Mouse (Mus musculus): ENCODE data around the gene Hacd3.

Hacd3 gene

DNA sequence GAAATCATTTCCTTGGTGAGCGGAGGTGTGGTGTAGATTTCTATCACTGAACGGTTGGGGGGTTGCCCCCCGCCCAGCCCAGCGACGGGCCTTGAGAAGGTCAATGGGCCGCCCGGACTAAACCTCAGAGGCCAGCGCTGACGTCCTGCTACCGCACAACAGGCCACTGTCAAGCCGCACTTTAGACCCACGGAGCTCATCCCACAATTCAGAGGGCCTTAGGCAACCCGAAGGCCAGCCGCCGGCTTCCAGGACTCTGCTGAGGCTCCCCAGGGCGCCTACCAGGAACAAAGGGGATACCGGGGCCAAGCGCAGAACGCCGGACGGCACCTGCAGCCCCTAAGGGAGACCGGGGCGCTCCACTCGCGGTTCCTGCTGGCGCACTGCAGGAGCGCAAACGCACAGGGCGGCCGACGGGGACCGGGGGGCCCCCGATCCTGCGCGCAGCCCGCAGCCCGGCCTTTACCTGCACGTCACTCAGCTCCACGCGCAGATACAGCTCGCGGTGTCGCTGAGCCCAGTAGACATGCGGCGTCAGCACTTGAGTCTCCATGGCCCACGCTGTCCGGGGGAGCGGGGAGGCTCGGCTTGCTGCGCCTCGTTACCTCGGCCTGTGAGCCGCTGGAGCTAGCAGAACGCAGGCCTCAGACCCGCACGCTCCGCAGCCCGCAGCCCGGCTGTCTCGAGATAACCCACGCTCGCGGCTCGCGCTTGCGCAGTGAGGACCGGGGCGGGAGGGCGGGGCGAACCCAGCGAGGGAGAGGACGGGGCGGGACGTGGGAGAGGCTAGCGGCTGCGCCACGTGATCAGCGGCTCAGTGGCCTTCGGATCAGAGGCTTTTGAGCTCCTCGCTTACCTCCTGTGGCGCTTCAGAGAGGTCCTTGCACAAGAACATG is at the start of gene Hacd3:
Gene Hacd3 (minus strand): TSS at position 703 of the 896 bp plus-strand sequence.
- peak; percentile 99 for DNase-seq

DNA sequence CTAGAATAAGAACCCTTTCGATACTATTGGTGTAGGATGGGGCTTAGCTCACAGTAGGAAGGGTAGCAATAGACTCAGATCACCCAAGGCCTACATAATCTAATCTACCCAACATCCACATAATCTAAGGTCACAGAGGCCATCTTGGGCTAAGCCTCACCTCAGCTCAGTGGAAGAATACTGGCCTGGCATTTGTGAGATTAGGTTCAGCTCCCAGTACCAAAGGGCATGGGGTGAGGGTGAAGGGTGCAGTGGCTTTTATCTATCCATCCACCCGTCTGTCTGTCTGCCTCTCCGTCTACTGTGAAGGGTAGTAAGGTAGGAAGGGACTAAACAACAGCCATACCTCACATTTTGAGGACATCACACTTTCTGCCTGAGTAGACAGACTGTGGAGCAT is 49.1 kb upstream of the Hacd3 start:
- DNase-seq, result peak; percentile 76

DNA sequence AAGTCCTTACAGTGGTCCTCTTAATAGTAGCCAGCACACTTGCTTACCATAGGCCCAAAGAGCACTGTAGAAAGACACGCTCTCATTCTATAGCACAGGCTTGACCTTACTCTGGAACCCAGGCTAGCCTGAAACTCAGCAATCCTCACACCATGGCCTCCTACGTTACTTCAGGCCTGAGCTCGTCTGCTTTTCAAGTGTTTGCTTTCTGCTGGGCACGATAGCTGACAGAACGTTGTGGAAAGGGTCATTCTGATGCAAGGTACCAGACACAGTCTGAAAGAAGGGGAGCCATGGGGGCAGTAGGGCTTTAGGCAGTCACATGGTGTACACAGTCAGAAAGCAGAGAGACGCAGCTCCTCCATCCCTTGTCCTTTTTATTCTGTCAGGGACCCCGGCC is 42.8 kb upstream of the Hacd3 start:
- DNase-seq, result peak; percentile 71

DNA sequence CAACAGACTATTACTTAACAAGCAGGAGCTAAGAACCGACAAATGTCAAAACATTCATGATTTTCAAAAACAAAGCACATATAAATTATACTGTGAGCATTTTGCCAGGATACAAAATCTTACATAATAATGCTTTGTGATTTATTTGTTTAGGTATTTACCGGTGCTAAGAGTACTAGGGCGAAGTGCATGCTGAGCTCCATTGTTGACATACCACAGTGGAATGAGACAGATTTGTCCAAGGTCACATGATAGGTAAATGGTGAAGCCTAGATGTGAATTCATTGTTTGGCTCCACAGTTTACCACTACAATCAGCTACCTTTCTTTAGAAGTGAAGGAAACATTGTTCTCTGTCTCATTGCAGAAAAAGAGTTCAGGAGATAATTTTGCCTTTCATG is 29.5 kb upstream of the Hacd3 start:
- DNase-seq, result peak; percentile 4

DNA sequence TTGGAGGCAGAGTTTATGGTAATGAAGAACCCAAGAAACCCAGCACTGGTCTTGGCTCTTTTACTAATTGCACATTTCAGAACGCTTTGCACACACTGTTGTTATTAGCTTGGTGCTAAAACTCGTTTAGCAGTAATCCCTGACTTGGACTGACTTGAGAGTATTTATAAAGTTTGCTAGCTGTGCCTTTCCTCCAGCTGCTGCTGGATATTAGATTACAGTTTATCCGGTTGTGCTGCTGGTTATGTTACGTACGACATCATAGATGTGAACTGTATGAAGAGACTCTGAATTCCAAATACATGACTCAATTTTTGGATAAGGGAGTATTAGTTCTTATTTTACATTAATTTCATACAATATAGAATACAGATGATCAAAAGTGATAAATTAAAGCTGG is 27.9 kb upstream of the Hacd3 start:
- DNase-seq, result no peak

DNA sequence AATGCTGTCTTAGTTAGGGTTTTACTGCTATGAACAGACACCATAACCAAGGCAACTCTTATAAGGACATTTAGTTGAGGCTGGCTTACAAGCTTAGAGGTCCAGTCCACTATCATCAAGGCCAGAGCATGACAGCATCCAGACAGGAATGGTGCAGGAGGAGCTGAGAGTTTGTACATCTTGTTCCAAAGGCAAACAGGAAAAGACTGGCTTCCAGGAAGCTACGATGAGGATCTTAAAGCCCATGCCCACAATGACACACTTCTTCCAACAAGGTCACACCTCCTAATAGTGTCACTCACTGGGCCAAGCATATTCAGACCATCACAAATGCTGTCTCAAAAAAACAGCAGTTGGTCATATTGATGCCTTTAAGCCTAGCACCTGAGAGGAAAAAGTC is 25.5 kb upstream of the Hacd3 start:
- DNase-seq, result peak; percentile 70

DNA sequence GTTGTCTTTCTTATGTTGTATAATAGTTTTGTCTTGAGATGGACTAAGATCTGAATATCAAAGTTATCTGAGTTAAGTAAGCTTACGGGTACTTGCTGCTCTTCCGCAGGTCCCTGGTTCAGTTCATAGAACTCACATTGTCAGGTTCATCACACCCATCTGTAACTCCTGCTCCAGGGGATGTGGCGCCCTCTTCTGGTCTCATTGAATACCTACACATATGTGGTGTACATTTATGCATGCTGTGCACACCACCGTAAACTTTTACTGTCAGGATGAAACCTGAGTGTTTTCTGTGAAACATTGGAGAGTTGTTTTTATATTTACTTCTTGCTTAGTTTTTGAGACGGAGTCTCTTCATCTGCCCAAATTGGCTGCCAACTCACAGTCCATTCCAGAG is 19.9 kb upstream of the Hacd3 start:
- peak; percentile 50 for DNase-seq

DNA sequence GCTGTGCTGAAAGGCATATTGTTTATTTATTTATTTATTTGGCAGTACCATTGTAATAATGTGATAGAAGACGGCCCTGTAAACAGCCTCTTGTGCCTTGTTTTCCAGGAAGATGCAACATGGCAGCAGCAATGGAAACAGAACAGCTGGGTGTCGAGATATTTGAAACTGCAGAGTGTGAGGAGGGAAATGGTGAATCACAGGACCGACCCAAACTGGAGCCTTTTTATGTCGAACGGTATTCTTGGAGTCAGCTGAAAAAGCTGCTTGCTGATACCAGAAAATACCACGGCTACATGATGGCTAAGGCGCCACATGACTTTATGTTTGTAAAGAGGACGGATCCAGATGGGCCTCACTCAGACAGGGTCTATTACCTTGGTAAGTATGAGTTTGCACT is 15.4 kb upstream of the Hacd3 start:
- peak; percentile 88 for DNase-seq

DNA sequence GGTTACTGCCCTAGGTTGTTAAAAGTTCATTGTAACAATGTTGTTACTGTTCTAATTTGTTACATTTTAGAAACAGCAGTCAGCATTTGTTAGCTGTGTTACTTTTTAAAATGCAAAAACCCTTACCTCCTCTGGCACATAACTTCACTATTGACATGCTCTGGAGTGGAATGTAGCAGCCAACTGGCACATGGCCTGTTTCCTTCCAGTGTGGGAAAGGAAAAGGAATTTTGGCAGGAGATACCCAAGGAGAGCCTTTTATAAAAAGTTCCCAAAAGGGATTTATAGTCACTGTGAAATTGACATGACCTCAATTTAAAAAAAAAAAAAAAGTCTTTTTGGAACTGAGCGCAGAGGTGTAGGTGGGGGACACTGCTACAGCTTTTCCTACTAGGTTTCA is 15.0 kb upstream of the Hacd3 start:
- peak; percentile 98 for DNase-seq

DNA sequence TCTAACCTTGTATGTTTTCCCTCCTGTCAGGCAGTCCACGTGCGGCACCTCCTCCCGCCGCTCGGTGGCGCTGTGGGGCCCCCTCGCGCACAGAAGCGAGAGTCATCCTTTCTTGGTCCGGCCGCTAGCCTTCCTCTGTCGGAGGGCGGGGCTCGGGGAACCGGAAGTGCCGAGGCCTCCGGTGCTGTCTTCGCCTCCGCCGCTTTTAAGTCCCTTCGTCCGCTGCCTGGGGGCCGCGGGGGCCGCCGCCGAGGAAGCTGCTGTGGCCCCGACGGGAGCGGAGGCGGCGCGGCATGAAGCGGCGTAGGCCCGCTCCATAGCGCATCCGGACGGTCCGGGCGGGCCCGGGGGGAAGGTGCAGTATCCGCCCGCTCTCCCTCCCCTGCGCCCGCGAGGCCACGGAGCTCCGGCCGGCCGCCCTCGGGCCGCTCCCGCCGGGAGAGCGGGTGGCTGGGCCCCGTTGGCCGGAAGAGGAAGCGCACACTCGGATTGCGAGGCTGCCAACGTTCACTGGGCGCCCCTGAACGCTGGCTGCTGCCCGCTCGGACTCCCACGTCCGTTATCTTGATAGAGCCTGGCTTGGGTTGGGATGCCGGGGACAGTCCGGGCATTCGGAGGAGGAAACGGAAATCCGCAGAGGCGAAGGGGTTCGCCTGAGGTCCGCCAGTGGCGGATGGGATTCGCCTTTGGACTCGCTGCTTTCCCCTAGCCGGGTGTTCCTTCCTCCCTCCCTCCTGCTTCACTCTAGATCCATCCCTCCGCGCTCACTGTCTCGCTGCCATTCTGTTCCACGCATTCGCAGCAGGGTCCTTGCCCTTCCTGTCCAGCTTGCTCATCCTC is 11.0 kb upstream of the Hacd3 start, which contains the start of gene Dpp8:
Gene Dpp8 (plus strand): TSS at position 146 of the 840 bp plus-strand sequence.
- peak; percentile 99 for DNase-seq

DNA sequence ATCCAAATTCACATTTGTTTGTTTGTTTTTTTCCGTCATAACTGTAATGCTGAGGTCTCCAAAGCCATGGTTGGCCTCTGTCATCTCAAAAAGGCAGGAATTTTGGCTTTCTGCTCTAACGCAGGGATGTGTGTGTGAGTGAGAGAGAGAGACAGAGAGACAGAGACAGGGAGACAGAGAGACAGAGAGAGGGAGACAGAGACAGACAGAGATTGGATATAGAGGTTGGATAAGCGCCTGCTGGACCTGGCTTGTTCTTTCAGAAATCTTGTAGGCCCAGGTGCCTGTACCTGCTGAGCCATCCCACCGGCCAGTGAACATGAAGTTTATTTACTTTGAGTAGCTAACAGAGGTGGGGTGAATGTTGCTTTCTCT is 10.4 kb upstream of the Hacd3 start:
- DNase-seq, result no peak

DNA sequence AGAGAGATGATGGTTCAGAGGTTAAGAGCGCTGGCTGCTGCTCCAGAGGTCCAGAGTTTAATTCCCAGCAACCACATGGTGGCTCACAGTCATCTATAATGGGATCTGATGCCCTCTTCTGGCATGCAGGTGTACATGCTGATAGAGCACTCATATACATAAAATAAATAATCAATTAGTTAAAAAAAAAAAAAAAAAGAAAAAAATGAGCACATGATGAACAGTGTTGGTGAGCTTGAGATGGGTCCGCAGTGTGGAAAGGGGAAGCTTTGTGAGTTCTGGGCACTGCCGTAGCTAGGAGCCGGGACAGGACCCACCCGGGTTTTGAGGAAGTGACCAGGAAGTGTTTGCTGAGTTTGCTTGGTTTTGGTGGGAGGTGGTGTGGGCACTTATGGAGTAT is 9.9 kb upstream of the Hacd3 start:
- DNase-seq, result peak; percentile 97

DNA sequence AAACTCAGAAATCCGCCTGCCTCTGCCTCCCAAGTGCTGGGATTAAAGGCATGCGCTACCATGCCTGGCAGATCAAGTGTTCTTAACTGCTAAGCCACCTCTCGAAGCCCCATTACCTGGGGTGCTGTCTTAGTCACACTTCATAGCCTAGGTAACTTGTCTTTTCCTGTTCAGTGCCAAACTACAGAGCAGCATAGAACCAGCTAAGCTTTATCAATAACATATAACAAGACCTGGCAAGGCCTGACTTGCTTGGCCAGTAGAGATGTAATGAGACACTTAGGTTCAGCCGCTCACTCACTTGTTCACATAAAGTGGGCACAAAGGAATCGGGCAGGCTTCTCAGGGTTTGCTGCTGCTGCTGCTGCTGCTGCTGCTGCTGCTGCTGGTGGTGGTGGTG is 6.8 kb upstream of the Hacd3 start:
- peak; percentile 66 for DNase-seq

DNA sequence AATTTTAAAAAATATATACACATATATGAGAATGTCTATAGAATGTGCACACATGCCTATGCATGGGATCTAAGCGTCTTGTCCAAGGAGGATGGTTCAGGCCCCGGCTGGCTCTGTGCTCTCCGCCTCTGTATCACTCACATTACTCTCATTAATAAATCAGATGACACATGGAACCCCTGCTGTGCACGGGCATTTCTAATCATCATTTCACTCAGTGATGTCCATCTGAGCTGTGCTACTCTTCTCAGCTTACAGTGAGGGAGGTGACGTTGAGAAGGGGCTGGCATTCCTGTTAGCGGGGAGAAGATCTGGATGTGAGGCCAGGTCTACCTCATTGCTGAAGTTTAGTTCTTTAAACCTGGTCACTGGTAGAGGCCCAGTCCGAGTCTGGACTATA is 5.7 kb upstream of the Hacd3 start:
- peak; percentile 70 for DNase-seq

DNA sequence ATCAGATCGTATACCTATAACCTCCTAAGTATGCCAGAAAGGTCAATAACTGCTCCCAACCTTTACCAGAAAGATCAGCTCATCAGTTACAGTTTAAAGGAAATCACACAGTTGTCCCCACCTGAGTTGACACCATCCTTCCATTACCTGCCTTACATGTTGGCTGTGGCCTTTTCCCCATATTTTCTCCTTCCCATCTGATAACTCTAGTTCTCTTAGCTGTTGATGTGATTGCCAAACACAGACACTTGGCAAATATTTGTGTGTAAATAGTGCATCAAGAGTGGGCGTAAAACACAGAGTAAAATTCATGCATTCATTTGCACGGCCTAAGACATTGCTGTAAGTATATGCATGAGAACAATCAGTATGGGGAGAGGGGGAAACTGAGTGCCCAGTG is 2.0 kb upstream of the Hacd3 start:
- DNase-seq, result no peak

DNA sequence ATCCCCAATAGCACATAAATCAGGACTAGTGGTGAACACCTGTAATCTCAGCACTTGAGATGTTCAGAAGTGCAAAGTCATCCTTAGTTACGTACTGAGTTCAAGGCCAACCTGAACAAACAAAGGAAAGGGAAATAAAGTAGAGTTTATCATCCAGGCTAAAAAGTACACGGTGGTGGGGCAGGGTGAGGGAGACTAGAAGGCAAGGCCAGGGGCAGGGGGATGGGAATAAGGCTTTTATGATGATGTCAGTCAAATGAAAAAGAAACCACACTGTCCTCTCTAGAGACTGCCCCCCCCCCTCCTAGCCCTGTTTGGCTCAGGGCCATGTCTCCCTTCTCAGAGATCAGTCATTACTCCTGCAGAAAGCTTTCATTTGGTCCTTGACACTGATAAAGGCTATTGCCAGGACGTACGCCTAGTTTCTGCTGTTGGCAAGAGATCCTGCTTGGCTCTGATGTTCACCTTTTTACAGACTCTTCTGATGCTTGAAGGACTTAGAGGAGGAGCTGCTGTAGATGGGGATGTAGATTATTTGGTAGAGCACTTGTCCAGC is 1.2 kb upstream of the Hacd3 start:
- DNase-seq, result peak; percentile 88

DNA sequence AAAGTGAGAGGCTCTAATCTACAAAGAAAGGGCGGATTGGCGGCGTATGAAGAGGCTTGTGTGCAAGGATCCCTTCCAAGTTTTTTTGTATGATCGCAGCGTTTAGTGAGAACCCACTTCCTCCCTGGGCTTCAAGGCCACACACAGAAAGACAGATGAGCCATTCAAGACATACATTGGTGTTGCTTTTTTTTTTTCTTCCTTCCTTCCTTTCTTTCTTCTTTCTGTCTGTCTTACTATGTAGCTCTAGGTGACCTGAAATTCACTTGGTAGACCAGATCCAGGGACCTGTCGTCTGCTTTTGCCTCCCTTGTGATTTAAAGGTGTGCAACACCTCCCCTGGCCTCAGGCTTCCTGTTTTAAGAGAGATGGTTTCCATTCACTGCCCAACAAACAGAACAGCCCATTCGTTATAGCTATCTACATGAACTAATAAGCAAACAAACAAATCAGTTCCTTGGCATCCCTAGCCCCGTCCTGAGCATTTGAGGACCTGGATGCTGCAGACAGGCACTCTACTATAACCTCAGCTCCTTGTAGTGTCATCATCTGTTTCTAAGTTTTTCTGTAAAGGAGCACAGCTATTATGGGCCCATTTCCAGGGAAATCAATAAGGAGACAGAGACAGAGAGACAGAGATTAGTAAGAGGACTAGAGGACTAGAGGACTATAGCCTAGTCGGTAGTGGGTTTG is 540 bp upstream of the Hacd3 start:
- no peak for DNase-seq

DNA sequence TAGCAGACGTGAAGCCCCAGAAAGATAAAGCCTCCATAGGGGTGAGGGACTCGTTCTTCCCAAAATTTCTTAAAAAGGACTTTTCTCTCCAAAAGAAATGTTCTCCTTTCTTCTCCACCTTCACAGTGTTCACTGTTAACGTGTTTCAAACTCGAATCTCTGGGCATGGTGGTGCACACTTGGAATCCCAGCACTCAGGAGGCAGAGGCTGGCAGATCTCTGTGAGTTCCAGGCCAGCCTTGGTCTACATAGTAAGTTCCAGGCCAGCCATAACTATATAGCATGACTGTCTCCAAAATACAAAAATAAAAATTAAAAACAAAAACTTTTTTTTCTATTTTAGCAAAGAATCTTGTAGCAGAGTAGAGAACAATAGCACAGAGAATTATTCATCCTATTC is 1.4 kb downstream of the Hacd3 start:
- peak; percentile 72 for DNase-seq

DNA sequence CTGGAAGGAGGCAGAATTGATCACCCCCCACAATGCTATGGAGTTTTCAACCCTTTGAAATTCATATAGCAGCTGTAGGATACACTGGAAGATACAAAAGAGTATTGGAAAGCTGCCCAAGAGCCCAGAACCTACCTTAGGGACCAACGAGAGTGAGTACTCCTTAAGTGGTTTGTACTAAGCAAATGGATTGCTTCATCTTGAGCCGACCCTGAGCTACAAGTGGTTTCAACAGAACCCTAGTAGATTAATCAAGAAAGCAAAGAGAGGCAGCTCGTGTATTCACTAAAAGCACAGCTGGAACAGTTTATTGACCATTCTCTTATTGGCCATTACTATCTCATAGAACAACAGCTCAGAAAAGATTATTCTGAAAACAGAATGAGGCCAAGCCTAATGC is 2.3 kb downstream of the Hacd3 start:
- DNase-seq, result peak; percentile 66

DNA sequence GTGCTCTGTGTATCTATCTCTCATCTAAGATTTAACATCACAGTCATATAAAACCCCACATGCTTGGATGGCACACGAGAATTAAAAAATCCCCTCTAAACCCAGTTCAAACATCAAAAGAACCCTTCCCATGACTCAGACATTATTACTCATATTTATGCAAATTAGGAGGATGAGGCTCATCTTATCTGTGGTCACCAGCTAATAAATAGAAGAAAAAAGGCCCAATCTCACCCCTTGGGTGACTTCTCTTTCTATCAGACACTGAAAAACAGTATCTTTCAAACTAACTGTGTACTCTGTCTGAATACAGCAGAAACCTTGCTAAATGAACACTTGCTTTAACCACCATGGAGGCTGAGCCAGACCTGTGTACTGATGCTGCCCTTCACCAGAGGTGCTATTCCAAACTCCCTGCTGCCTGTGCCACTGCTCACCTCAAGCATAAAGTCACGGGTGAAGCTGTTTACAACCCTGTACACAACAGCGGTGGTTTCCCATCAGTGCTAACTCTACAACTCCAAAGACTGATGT is 2.8 kb downstream of the Hacd3 start:
- peak; percentile 62 for DNase-seq

DNA sequence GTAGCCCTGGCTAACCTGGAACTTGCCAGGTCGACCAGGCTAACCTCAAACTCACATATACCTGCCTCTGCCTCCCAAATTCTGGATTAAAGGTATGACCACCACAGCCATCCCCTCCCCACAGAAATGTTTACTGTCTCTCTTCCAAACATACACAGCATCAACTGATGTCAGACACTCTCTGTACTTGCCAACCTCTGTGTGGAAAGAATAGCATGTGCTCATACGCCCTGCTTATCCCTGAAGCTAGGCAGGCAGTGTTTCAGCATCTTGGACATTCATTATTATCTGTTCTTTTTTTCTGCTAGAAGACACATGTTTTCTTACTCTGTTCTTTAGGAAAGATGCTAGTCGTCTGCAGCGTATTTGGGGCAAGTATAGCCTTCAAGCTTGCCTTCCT is 3.6 kb downstream of the Hacd3 start:
- peak; percentile 49 for DNase-seq

DNA sequence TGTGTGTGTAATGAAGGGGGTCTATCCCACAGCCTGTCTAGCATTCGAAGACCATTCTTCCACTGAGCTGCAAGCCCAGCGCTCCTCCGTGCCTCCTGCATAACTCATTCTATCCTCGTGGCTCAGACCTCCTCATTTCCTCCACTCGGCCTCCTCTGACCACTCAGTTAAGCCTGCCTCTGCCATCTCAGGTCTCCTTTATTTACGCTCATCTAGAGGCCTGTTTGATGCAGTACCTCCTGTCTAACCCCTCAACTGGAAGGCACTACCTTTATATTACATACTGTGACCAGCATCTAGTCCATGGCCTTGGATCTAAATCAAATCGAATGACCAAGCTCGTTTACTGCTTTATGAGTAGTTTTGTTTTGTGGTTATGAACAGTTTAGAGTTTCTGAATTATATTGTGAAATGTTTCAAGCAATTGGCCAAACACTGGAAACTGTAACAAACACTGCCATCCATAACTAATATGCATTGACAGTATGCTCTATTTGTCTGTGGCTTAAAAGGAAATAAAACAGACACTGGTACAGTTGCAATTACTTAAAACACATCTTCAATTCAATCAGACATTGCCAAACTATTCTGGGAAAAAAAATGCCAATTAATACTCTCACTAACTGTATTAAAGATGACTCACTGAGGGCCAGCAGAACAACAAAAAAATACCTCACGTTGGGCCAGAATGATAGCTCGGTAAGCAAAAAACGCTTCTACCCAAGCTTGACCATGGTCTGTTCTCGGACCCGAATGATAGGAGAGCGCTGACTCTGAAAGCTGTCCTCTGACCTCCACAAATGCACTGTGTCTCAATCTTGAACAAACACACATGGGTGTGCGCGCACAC is 4.3 kb downstream of the Hacd3 start:
- DNase-seq, result peak; percentile 60

Measured in heart, adult 11 months (tissue).